Mouse (Mus musculus) bone marrow macrophage, adult 2 months (primary cell): ENCODE data around the gene Ube2z. TPM values are rescaled to one million over a fixed set of nuclear protein-coding genes. Genes with fewer than 3 reads are reported as not detected.
A peak's percentile ranks its signal among the peaks of the same experiment; 100 is the strongest.

Experiments
- H3K27ac ChIP-seq: 2 replicates; pipeline ENCODE4 v1.5.1; 2012; ENCODE audit warnings: low read depth, low read length; ENCODE audit not compliant: insufficient read depth
- H3K4me1 ChIP-seq: 2 replicates; pipeline ENCODE4 v1.6.1; 2012; ENCODE audit warnings: low read length; ENCODE audit not compliant: control insufficient read depth, insufficient read depth
- H3K4me3 ChIP-seq: 2 replicates; pipeline ENCODE4 v1.5.1; 2012; ENCODE audit warnings: mild to moderate bottlenecking, low read length, moderate library complexity; ENCODE audit not compliant: insufficient read depth
- CTCF ChIP-seq: IDR thresholded peaks from 2 replicates; pipeline ENCODE4 v1.5.1; 2012; ENCODE audit warnings: low read depth, mild to moderate bottlenecking, low read length, moderate library complexity
- POLR2A ChIP-seq: IDR thresholded peaks from 2 replicates; pipeline ENCODE4 v1.6.1; 2012; ENCODE audit warnings: mild to moderate bottlenecking, low read depth, low read length, borderline replicate concordance
- polyA plus RNA-seq: library from polyadenylated mRNA; stranded (reverse); fragments of >200 nt; gene quantifications from 2 replicates; pipeline ENCODE4 v1.2.4, GENCODE M21; 2012; ENCODE audit not compliant: missing spikeins, insufficient read depth, insufficient read length

Ube2z gene
- polyA plus RNA-seq, 1 experiment, result 43.6 TPM

DNA sequence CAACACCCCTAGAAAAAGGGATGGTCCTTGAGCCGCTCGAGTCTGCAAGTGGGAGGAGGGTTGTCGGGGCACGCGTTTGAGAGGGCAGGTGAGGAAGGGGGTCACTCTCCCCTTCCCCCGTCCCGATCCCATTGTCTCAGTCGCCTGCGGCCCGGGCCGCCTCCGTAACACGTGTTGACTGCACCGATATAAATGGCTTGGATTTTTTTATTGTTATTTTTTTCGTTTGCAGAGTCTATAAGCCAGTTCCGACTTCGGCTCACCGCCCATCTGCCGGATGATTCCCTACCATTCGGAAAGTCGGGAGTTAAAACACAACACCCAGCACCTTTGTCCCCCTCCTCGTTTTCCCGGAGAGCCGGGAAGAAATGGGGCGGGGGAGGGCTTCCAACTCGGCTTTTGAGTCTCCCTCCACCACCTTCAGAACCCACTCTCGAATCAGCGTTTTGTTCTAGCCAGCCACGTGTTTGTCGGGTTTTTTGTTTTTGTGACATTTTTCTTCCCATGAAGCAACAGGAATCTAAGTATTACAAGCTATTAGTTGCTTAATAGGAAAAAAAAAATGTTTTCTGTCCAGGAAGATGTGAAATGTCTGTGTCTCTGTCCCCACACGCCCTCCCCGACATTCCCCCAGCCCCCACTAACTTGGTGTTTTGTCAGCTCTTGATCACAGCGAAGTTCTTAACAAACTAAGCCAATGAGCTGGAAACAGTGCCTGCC is 57.5 kb downstream of the Ube2z start:
- no peak for TF ChIP-seq CTCF
- Histone ChIP-seq H3K4me3 (peak overlapping the region; percentile 20), H3K4me1 (no peaks in the 10 kb centered on the region), H3K27ac (no peak overlapping the region)

DNA sequence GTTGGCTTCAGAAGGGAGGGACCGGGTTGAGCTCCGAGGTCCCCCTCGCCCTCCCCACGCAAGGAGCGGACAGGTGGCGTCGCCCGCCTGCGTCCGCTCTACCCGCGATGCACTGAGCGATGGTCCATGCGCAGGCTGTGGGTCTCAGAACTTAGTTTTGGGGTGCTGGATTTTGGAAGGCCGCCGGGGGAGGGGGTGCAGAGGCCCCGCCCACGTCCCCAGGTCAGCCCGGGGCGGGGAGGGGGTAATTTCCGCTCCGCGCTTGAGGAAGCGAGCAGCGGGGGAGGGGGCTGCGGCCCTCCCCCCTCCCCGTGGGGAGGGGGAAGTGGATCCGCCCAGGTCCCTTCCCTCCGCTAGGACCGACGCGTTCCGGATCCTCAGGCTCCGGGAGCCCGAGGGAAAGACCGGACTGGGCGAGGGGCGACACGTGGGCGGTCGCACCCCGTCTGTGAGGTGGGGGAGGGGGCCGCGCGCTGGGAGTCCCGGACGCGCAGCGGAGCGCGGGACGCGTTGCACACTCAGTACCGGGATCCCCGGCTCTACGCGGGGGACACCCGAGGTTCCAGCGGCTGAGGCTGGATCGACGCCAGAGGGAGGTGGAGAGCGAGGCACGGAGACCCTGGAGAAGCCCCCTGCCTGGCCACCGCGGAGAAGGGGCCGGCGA is 58.2 kb downstream of the Ube2z start:
- Histone ChIP-seq H3K4me1 (no peaks in the 10 kb centered on the region), H3K27ac (no peak overlapping the region), H3K4me3 (peak overlapping the region; percentile 20)
- TF ChIP-seq CTCF (no peak), POLR2A (no peak)

DNA sequence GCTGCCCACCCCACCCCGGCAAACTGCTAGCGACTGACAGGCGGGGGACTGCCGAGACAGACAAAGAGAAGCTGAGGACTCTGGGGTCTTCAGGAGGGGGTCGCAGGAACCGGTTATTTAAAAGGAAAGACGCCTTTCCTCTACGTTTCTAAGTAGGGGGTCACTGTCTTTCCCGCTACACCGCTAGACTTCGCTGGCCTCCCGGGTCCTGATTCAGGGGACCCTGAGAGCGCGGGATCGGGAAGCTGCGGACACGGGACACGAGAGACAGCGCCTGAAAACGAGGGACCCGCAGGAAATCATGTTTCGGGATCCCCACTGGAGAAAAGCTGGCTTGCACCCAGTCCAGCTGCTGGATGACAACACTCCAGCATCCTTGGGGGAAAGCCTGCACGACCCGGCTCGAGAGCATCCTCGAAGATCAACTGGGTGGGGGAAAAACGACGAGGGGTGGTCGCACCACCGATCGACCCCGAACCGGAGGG is 58.8 kb downstream of the Ube2z start:
- Histone ChIP-seq H3K27ac (no peak overlapping the region), H3K4me3 (no peak overlapping the region), H3K4me1 (no peaks in the 10 kb centered on the region)
- TF ChIP-seq CTCF (no peak), POLR2A (no peak)

DNA sequence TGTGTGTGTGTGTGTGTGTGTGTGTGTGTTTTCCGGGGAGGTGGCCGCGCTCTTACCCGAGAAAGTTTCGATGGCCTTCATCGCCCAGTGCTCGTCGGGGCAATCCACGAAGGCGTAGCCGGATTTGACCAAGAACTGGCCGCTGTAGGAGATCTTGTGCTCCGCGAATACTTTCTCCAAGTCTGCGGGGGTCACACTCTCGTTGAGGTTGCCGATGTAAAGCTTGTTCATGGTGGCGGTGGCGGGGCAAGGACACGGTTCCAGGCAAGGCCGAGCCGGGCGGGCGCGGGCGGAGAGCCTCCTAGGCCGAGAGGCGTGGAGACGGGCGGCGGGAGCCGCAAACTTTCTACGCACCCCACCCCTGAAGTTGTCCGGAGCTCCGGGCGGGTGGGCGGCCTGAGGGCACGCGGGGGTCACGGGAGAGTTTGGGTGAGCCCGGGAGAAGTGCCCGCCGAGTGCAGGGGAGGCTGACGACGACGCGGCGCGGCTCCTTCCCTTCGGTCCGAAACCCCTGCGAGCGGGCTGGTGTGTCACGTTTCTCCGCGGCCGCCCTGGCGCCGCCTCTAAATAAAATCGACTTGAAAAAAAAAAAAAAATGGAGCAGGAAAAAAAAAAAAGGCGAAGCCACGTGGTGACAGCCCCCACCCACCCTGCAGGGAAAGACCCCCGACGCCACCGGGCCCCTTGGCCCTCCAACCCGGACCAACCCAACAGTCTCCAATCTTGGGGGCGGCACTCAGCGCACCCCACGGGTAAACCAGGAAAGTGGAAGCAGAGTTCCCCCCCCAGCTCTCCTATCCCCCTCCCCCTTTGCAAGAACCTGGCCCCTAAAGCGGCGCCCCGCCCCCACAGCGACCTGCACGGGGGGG is 59.6 kb downstream of the Ube2z start, which contains the start of gene Igf2bp1:
Gene Igf2bp1, minus strand, starts transcription at position 538 of the 869 bp plus-strand sequence.
- Histone ChIP-seq H3K4me3 (peak within 1 kb of the TSS; percentile 46), H3K4me1 (no peaks in the 10 kb centered on the region), H3K27ac (no peak within 1 kb of the TSS)
- TF ChIP-seq CTCF (no peak), POLR2A (no peak)

DNA sequence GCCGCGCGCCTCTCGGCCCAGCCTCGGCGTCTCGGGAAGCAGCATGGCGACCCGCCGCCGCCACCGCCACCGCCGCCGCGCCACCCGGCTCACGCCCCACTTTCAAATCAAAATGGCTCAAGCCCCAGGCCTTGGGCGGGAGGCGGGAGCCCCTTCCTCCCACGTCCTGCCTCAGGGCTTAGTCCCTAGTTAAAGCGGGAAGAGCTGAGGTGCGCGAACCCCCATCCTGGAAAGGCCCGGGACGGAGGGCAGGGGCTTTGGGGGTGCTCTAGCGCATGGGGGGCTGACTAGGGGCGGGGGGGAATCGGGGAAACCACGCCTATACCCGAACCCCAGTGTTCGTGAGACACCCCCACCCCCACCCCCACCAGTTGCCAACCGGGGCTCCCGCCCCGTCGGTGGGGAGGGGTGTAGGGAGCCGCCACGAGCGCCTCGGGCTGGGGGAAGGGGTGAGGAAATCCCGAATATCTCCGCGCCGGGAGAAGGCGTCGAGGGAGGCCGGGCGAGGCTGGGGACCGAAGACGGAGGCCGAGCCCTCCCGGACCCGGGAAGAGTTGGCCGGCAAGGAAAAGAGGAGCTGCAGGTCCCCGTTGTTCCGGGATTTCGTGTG is 60.3 kb downstream of the Ube2z start:
- Histone ChIP-seq H3K4me3 (peak overlapping the region; percentile 46), H3K4me1 (no peaks in the 10 kb centered on the region), H3K27ac (no peak overlapping the region)
- no peak for TF ChIP-seq CTCF
- no peak for TF ChIP-seq POLR2A

DNA sequence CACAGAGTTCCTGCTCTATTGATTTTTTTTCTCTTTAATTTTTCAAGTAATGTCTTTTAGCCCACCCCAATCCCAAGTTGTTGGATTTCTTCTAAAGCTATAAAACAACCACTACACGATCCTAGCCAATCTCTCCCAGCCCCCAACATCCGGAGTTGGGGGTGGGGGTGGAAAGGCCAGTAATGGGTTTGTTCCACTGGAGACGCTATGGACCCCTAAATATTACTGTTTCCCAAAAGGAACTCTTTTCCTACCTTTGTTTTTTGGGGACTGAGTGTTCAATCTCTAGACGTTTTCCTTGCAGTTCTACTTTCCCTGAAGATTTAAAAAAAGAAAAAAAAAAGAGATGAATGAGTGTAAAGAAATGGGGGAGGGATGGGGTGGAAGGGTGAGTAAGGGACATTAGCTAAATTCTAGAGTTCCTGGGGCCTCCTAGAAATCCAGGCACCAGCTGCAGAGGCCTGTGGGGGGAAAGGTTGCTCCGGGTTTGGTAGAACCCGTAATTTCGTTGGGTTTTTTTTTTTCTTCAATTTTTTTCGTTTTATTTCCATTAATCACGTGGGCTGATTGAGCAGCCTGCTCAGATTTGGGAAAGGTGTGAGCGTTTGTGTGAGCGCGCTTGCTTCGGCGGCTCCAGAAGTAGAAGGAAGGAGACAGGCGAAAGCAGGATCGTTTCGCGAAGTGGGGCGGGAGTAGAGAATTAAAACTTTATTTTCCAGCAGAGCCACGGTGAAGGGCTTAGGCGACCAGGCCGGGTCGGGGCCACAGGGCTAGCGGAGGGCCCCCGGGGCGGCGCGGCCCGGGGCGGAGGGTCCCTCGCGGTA is 61.0 kb downstream of the Ube2z start:
- no peaks in the 10 kb centered on the region for H3K4me1 ChIP-seq
- TF ChIP-seq CTCF (no peak), POLR2A (no peak)
- H3K4me3 ChIP-seq, result peak overlapping the region; percentile 37
- H3K27ac ChIP-seq, result no peak overlapping the region

DNA sequence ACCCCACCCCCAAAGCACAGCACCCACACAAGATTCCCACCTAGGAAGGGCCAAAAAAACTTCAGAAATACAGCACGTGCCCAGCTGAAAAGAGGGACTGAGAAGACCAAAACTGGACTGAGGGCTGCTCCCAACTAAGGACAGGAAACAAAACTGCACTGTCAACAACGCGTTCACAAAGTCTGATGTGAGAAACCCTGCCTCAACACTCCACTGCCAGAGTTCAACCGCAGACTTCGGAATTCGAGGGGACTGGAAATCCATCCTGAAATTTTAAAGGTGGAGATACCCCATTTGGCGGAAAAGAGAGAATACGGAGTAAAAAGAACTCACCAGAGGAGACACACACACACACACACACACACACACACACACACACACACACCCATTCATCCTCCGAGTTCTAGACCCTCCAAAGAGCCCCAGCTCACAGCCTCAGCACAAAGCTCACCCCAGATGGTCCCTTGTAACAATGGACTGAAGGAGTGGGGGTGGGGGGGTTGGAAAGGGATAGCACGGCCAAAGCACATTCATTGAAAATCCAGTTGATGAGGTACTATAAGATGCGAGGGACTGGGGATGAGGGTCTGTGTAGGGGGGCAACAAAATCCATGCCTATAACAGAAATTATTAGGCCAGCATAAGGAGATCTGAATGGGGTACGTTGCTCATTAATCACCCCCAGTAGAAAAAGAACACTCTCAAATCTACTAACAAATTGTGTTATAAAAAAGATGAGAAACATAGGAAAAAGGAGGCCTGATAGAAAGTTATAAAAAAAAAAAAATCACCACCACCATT is 61.9 kb downstream of the Ube2z start:
- H3K4me1 ChIP-seq, result no peaks in the 10 kb centered on the region
- no peak for TF ChIP-seq POLR2A
- TF ChIP-seq CTCF, result no peak
- H3K27ac ChIP-seq, result no peak overlapping the region
- H3K4me3 ChIP-seq, result no peak overlapping the region

Other genes with a start within 250 kb of the Ube2z start
- 7.4 and 9.4 TPM in 2 replicates for gene Phospho1, start 240.9 kb downstream of the Ube2z start, polyA plus RNA-seq
- gene Gngt2, start 228.2 kb downstream of the Ube2z start, polyA plus RNA-seq, result 167 and 176 TPM in 2 replicates
- 51.7 and 60.6 TPM in 2 replicates for gene Abi3, start 222.9 kb downstream of the Ube2z start, polyA plus RNA-seq
- gene B4galnt2, start 150.5 kb downstream of the Ube2z start, polyA plus RNA-seq, result 0.64 TPM in 1 of 2 replicates, not detected in the other
- not detected in 2 replicates for gene Igf2bp1, start 59.4 kb downstream of the Ube2z start, polyA plus RNA-seq
- gene Gip, start 40.8 kb downstream of the Ube2z start, polyA plus RNA-seq, result not detected in 2 replicates
- gene Snf8, start 30.5 kb downstream of the Ube2z start, polyA plus RNA-seq, result 81.3 and 91.8 TPM in 2 replicates
- gene Atp5g1, start 10.3 kb upstream of the Ube2z start, polyA plus RNA-seq, result 101 and 118 TPM in 2 replicates
- gene Calcoco2, start 46.6 kb upstream of the Ube2z start, polyA plus RNA-seq, result not detected in 2 replicates
- gene Ttll6, start 68.4 kb upstream of the Ube2z start, polyA plus RNA-seq, result not detected in 2 replicates
- gene Hoxb13, start 128.9 kb upstream of the Ube2z start, polyA plus RNA-seq, result not detected in 2 replicates
- gene Hoxb9, start 206.1 kb upstream of the Ube2z start, polyA plus RNA-seq, result not detected in 2 replicates
- not detected in 2 replicates for gene Hoxb8, start 216.5 kb upstream of the Ube2z start, polyA plus RNA-seq
- gene Hoxb7, start 221.2 kb upstream of the Ube2z start, polyA plus RNA-seq, result not detected in 2 replicates
- not detected in 2 replicates for gene Hoxb6, start 227.1 kb upstream of the Ube2z start, polyA plus RNA-seq
- gene Hoxb5, start 237.9 kb upstream of the Ube2z start, polyA plus RNA-seq, result not detected in 2 replicates